Comparison of ENCODE assay signal across 8 mouse cellular contexts in genomic region chr7:118593567-118594407, GRCm38 (mm10). TPM values are rescaled to one million over a fixed set of nuclear protein-coding genes. Genes with fewer than 3 reads are reported as not detected.
DNase-seq lines count a peak whose midpoint lies in the region; ATAC-seq and TF ChIP-seq lines count a peak whose summit lies in the region.

No protein-coding gene starts in this region.

- no peak overlapping the region for H3K27ac ChIP-seq in heart, postnatal 0 days (ENCODE audit: low read depth)
- no peak overlapping the region for H3K27ac ChIP-seq in heart, embryonic 12.5 days (ENCODE audit: poor library complexity, severe bottlenecking)
- peak overlapping the region; percentile 77 for H3K27ac ChIP-seq in embryonic facial prominence, embryonic 12.5 days
- H3K27ac ChIP-seq in intestine, embryonic 16.5 days (ENCODE audit: low read length): no peak overlapping the region
- no peak overlapping the region for H3K27ac ChIP-seq in liver, embryonic 11.5 days (ENCODE audit: low read depth, low read length)

- no peaks in the 10 kb centered on the region for H3K9me3 ChIP-seq in heart, postnatal 0 days (replicated peaks; ENCODE audit: control insufficient read depth, low read length)
- H3K9me3 ChIP-seq in heart, embryonic 12.5 days (replicated peaks): no peaks in the 10 kb centered on the region
- no peaks in the 10 kb centered on the region for H3K9me3 ChIP-seq in embryonic facial prominence, embryonic 12.5 days
- no peaks in the 10 kb centered on the region for H3K9me3 ChIP-seq in intestine, embryonic 16.5 days (ENCODE audit: control insufficient read depth, low read length)
- H3K9me3 ChIP-seq in liver, embryonic 11.5 days (ENCODE audit: control insufficient read depth, low read length): no peaks in the 10 kb centered on the region

- no peak overlapping the region for H3K4me3 ChIP-seq in heart, postnatal 0 days (ENCODE audit: low read depth, low read length)
- no peak overlapping the region for H3K4me3 ChIP-seq in heart, embryonic 12.5 days
- H3K4me3 ChIP-seq in embryonic facial prominence, embryonic 12.5 days: no peak overlapping the region
- H3K4me3 ChIP-seq in intestine, embryonic 16.5 days (ENCODE audit: low read length): no peak overlapping the region
- no peak overlapping the region for H3K4me3 ChIP-seq in liver, embryonic 11.5 days (ENCODE audit: low read depth, low read length)

- WGBS in heart, postnatal 0 days: 22% methylated on average over 9 of the region's 9 CpGs
- 8% methylated on average over 9 of the region's 9 CpGs for WGBS in heart, embryonic 12.5 days
- WGBS in embryonic facial prominence, embryonic 12.5 days: 10% methylated on average over 9 of the region's 9 CpGs
- WGBS in intestine, embryonic 16.5 days: 16% methylated on average over 9 of the region's 9 CpGs
- 11% methylated on average over 9 of the region's 9 CpGs for WGBS in liver, embryonic 11.5 days

- no peak overlapping the region for H3K4me2 ChIP-seq in heart, postnatal 0 days (ENCODE audit: low read depth, low read length)
- no peak overlapping the region for H3K4me2 ChIP-seq in heart, embryonic 12.5 days
- peak overlapping the region; percentile 43; the same call in 1 of the 2 replicates for H3K4me2 ChIP-seq in embryonic facial prominence, embryonic 12.5 days (replicated peaks)
- H3K4me2 ChIP-seq in intestine, embryonic 16.5 days (ENCODE audit: low read depth, low read length): no peak overlapping the region
- H3K4me2 ChIP-seq in liver, embryonic 11.5 days: peak overlapping the region; percentile 62

- ATAC-seq in heart, postnatal 0 days (ENCODE audit: insufficient read depth, low read depth): peak; percentile 34; the same call in 1 of the 2 replicates
- no peak; the same call in 1 of the 2 replicates for ATAC-seq in heart, embryonic 12.5 days (ENCODE audit: insufficient number of reproducible peaks, low FRiP score)
- ATAC-seq in embryonic facial prominence, embryonic 12.5 days (ENCODE audit: insufficient number of reproducible peaks, insufficient read depth, low FRiP score, low TSS enrichment): peak; percentile 62; the same call in 1 of the 2 replicates
- 0 out of 2 replicates have a peak, but pooled peaks have one; percentile 5 for ATAC-seq in intestine, embryonic 16.5 days
- peak; percentile 56 for ATAC-seq in liver, embryonic 11.5 days (replicated peaks; ENCODE audit: low FRiP score)

- peaks cover 4% of the 10 kb centered on the region; the same call in 1 of the 2 replicates for H3K4me1 ChIP-seq in heart, postnatal 0 days (ENCODE audit: control insufficient read depth, insufficient read depth)
- H3K4me1 ChIP-seq in heart, embryonic 12.5 days (replicated peaks): peaks cover 21% of the 10 kb centered on the region
- peaks cover 24% of the 10 kb centered on the region for H3K4me1 ChIP-seq in embryonic facial prominence, embryonic 12.5 days
- peaks cover 15% of the 10 kb centered on the region for H3K4me1 ChIP-seq in intestine, embryonic 16.5 days (ENCODE audit: control insufficient read depth, insufficient read depth, low read length)
- peaks cover 17% of the 10 kb centered on the region for H3K4me1 ChIP-seq in liver, embryonic 11.5 days (replicated peaks; ENCODE audit: control insufficient read depth, insufficient read depth, low read length)

- H3K9ac ChIP-seq in heart, postnatal 0 days (replicated peaks; ENCODE audit: low read depth, low read length): no peak overlapping the region
- no peak overlapping the region for H3K9ac ChIP-seq in heart, embryonic 12.5 days
- H3K9ac ChIP-seq in embryonic facial prominence, embryonic 12.5 days: no peak overlapping the region
- no peak overlapping the region for H3K9ac ChIP-seq in intestine, embryonic 16.5 days (ENCODE audit: low read depth, low read length)
- H3K9ac ChIP-seq in liver, embryonic 11.5 days (ENCODE audit: low read depth, low read length): no peak overlapping the region

- DNase-seq in heart, postnatal 0 days (ENCODE audit: low spot score): no peak
- peak; percentile 45 for DNase-seq in liver, embryonic 11.5 days (ENCODE audit: low spot score)
- DNase-seq in retina, postnatal 1 day: peak; percentile 95
- no peak for DNase-seq in urinary bladder, postnatal 36 days (ENCODE audit: low spot score in 2 of 2)
- DNase-seq in heart, adult 11 months: no peak

- TF ChIP-seq CTCF in heart, postnatal 0 days (IDR thresholded peaks at IDR 0.05; ENCODE audit: low read depth): no peak

- H3K36me3 ChIP-seq in heart, postnatal 0 days (replicated peaks; ENCODE audit: control insufficient read depth, insufficient read depth, low read length): no peaks in the 10 kb centered on the region
- H3K36me3 ChIP-seq in heart, embryonic 12.5 days: no peaks in the 10 kb centered on the region
- no peaks in the 10 kb centered on the region for H3K36me3 ChIP-seq in embryonic facial prominence, embryonic 12.5 days
- H3K36me3 ChIP-seq in intestine, embryonic 16.5 days (ENCODE audit: control insufficient read depth, insufficient read depth, low read length): no peaks in the 10 kb centered on the region
- no peaks in the 10 kb centered on the region for H3K36me3 ChIP-seq in liver, embryonic 11.5 days (ENCODE audit: control insufficient read depth, insufficient read depth, low read length)

- TF ChIP-seq EP300 in heart, postnatal 0 days (IDR thresholded peaks at IDR 0.05; ENCODE audit: low read depth): no peak

- H3K27me3 ChIP-seq in heart, postnatal 0 days (ENCODE audit: control insufficient read depth, insufficient read depth, low read length): peaks cover 61% of the 10 kb centered on the region
- peaks cover 71% of the 10 kb centered on the region for H3K27me3 ChIP-seq in heart, embryonic 12.5 days (replicated peaks)
- peaks cover 28% of the 10 kb centered on the region for H3K27me3 ChIP-seq in embryonic facial prominence, embryonic 12.5 days
- H3K27me3 ChIP-seq in intestine, embryonic 16.5 days (replicated peaks; ENCODE audit: control insufficient read depth, insufficient read depth, low read length): peaks cover 3% of the 10 kb centered on the region; the same call in 1 of the 2 replicates
- H3K27me3 ChIP-seq in liver, embryonic 11.5 days (replicated peaks; ENCODE audit: control insufficient read depth, insufficient read depth, low read length): peaks cover 22% of the 10 kb centered on the region

RNA-seq across cellular contexts. Expression of gene Tmc5, which starts 3.3 kb away (rescaled TPM):
- total RNA-seq in heart, postnatal 0 days (2014; rRNA removed; ENCODE audit: low replicate concordance): not detected in 2 replicates
- polyA plus RNA-seq in heart, postnatal 0 days (2015; fragmentation: Nextera tagmentation; extraction: Ambion mirVana): 0.14 and 0.34 TPM in 2 replicates
- 0.12 and 0.22 TPM in 2 replicates for polyA plus RNA-seq in heart, embryonic 12.5 days (2016; fragmentation: Nextera tagmentation; extraction: Ambion mirVana)
- polyA plus RNA-seq in embryonic facial prominence, embryonic 12.5 days (2016; fragmentation: Nextera tagmentation; extraction: Ambion mirVana): 0.12 and 0.20 TPM in 2 replicates
- 17.1 and 22.7 TPM in 2 replicates for polyA plus RNA-seq in intestine, embryonic 16.5 days (2015; fragmentation: Nextera tagmentation; extraction: Ambion mirVana)
- not detected in 2 replicates for polyA plus RNA-seq in liver, embryonic 11.5 days (2014; fragmentation: Nextera tagmentation; extraction: Ambion mirVana)

RNA-seq across cellular contexts. Expression of gene Tmc7, which starts 9.3 kb away (rescaled TPM):
- 3.6 and 6.0 TPM in 2 replicates for total RNA-seq in heart, postnatal 0 days (2014; rRNA removed; ENCODE audit: low replicate concordance)
- polyA plus RNA-seq in heart, postnatal 0 days (2015; fragmentation: Nextera tagmentation; extraction: Ambion mirVana): 2.7 and 3.2 TPM in 2 replicates
- 2.4 TPM in 2 replicates for polyA plus RNA-seq in heart, embryonic 12.5 days (2016; fragmentation: Nextera tagmentation; extraction: Ambion mirVana)
- polyA plus RNA-seq in embryonic facial prominence, embryonic 12.5 days (2016; fragmentation: Nextera tagmentation; extraction: Ambion mirVana): 6.2 TPM in 2 replicates
- 1.7 and 2.3 TPM in 2 replicates for polyA plus RNA-seq in intestine, embryonic 16.5 days (2015; fragmentation: Nextera tagmentation; extraction: Ambion mirVana)
- polyA plus RNA-seq in liver, embryonic 11.5 days (2014; fragmentation: Nextera tagmentation; extraction: Ambion mirVana): 0.89 and 1.3 TPM in 2 replicates

Comparison
In these comparisons a context has a peak if more than half of its experiments do, and no peak if none do; other contexts are left out.
1. DNase-seq: peak in liver, embryonic 11.5 days (single experiment) and retina, postnatal 1 day (single experiment); none in heart, postnatal 0 days (single experiment), urinary bladder, postnatal 36 days (0 of 2) and heart, adult 11 months (single experiment).
2. H3K4me2 ChIP-seq: peak in embryonic facial prominence, embryonic 12.5 days (single experiment) and liver, embryonic 11.5 days (single experiment); none in heart, postnatal 0 days (single experiment), heart, embryonic 12.5 days (single experiment) and intestine, embryonic 16.5 days (single experiment).
3. RNA of gene Tmc5, which starts 3.3 kb away (polyA plus RNA-seq): 17.1 to 22.7 TPM in intestine, embryonic 16.5 days; 0.12 to 0.22 TPM in heart, embryonic 12.5 days, 0.14 to 0.34 TPM in heart, postnatal 0 days, 0.12 to 0.20 TPM in embryonic facial prominence, embryonic 12.5 days and not detected in liver, embryonic 11.5 days; every median in the first group is over 10 times any median in the second.